Mouse (Mus musculus): ENCODE measurements at regions not wholly inside any gene's neighbourhood (a gene's known extent, or its start where the extent isn't known, plus 50 kb on each side); places are given as distances from the start of the nearest gene placed in this dataset.
"Not testable (repeated sequence)": the region's sequence is repeated elsewhere in the genome, so short reads cannot be mapped to it uniquely, and the experiment has no call there.

GRCm38 (mm10) chr10:8130057-8130456, 174.0 kb upstream of the Tab2 start:
- Histone ChIP-seq H3K9me3 (ENCODE audit: low read length) (no peaks in the 10 kb centered on the region), H3K27me3 (replicated peaks; ENCODE audit: insufficient read depth, low read length) (no peaks in the 10 kb centered on the region), H3K36me3 (ENCODE audit: insufficient read depth, low read length) (no peaks in the 10 kb centered on the region), H3K9ac (replicated peaks; ENCODE audit: low read depth) (no peak overlapping the region), H3K4me3 (ENCODE audit: low read depth, low read length) (no peak overlapping the region), H3K4me2 (replicated peaks; ENCODE audit: low read depth, low read length) (peak overlapping the region; percentile 35; the same call in 1 of the 2 replicates), H3K27ac (ENCODE audit: low read length) (no peak overlapping the region), H3K4me1 (ENCODE audit: insufficient read depth, low read depth, low read length) (no peaks in the 10 kb centered on the region; the same call in 1 of the 2 replicates)
- ATAC-seq, result no peak
- TF ChIP-seq EP300 (IDR thresholded peaks at IDR 0.05), result no peak
- no peak for TF ChIP-seq CTCF (IDR thresholded peaks at IDR 0.05)
- DNase-seq (ENCODE audit: low spot score), result no peak
- WGBS, result 34% methylated on average over 8 of the region's 8 CpGs

GRCm38 (mm10) chr10:8124124-8124523, 168.1 kb upstream of the Tab2 start:
- H3K27ac ChIP-seq (ENCODE audit: low read length), result no peak overlapping the region
- H3K9ac ChIP-seq (replicated peaks; ENCODE audit: low read depth), result no peak overlapping the region
- no peak overlapping the region for H3K4me2 ChIP-seq (replicated peaks; ENCODE audit: low read depth, low read length)
- no peaks in the 10 kb centered on the region for H3K36me3 ChIP-seq (ENCODE audit: insufficient read depth, low read length)
- TF ChIP-seq EP300 (IDR thresholded peaks at IDR 0.05), result no peak
- TF ChIP-seq CTCF (IDR thresholded peaks at IDR 0.05), result no peak
- no peak for ATAC-seq
- H3K4me1 ChIP-seq (ENCODE audit: insufficient read depth, low read depth, low read length), result 0 out of 2 replicates have a peak, but pooled peaks cover 2% of the 10 kb centered on the region
- no peaks in the 10 kb centered on the region for H3K27me3 ChIP-seq (replicated peaks; ENCODE audit: insufficient read depth, low read length)
- no peak overlapping the region for H3K4me3 ChIP-seq (ENCODE audit: low read depth, low read length)
- no peak for DNase-seq (ENCODE audit: low spot score)
- 90% methylated on average over 1 of the region's 1 CpGs for WGBS
- no peaks in the 10 kb centered on the region for H3K9me3 ChIP-seq (ENCODE audit: low read length)

GRCm38 (mm10) chr10:8121895-8122294, 165.9 kb upstream of the Tab2 start:
- Histone ChIP-seq H3K4me2 (replicated peaks; ENCODE audit: low read depth, low read length) (no peak overlapping the region), H3K9me3 (ENCODE audit: low read length) (no peaks in the 10 kb centered on the region), H3K4me1 (ENCODE audit: insufficient read depth, low read depth, low read length) (0 out of 2 replicates have a peak, but pooled peaks cover 2% of the 10 kb centered on the region), H3K27ac (ENCODE audit: low read length) (no peak overlapping the region), H3K27me3 (replicated peaks; ENCODE audit: insufficient read depth, low read length) (no peaks in the 10 kb centered on the region), H3K4me3 (ENCODE audit: low read depth, low read length) (no peak overlapping the region), H3K9ac (replicated peaks; ENCODE audit: low read depth) (no peak overlapping the region), H3K36me3 (ENCODE audit: insufficient read depth, low read length) (no peaks in the 10 kb centered on the region)
- TF ChIP-seq EP300 (IDR thresholded peaks at IDR 0.05) (no peak), CTCF (IDR thresholded peaks at IDR 0.05) (no peak)
- DNase-seq (ENCODE audit: low spot score) (no peak), ATAC-seq (no peak)
- 35% methylated on average over 4 of the region's 4 CpGs for WGBS

DNA sequence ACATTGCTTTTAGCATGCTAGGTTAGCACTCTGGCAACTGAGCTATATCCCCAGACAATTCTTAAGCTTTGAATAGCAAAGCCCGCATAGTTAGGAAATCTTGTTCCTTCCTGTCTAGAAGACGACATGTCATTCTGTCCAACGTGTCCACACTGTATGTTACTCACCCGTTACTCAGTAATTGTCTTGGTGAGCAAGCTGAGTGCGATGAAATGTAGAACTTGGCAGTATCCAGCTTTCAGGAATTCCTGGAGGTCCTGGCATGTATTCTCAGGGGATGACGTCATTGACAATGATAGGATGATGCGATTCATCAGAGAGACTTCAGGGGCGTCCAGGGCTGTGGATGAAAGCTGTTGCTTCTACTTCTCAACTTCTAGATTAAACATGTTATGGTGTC, 160.8 kb upstream of the Tab2 start:
- TF ChIP-seq CTCF (IDR thresholded peaks at IDR 0.05), result no peak
- no peak for TF ChIP-seq EP300 (IDR thresholded peaks at IDR 0.05)
- Histone ChIP-seq H3K27me3 (replicated peaks; ENCODE audit: insufficient read depth, low read length) (no peaks in the 10 kb centered on the region), H3K4me2 (replicated peaks; ENCODE audit: low read depth, low read length) (no peak overlapping the region), H3K4me3 (ENCODE audit: low read depth, low read length) (no peak overlapping the region), H3K4me1 (ENCODE audit: insufficient read depth, low read depth, low read length) (0 out of 2 replicates have a peak, but pooled peaks cover under 1% of the 10 kb centered on the region), H3K9me3 (ENCODE audit: low read length) (no peaks in the 10 kb centered on the region), H3K9ac (replicated peaks; ENCODE audit: low read depth) (no peak overlapping the region), H3K36me3 (ENCODE audit: insufficient read depth, low read length) (no peaks in the 10 kb centered on the region), H3K27ac (ENCODE audit: low read length) (no peak overlapping the region)
- DNase-seq (ENCODE audit: low spot score), result peak; percentile 25
- peak; percentile 26; the same call in 1 of the 2 replicates for ATAC-seq
- WGBS, result 48% methylated on average over 8 of the region's 8 CpGs

DNA sequence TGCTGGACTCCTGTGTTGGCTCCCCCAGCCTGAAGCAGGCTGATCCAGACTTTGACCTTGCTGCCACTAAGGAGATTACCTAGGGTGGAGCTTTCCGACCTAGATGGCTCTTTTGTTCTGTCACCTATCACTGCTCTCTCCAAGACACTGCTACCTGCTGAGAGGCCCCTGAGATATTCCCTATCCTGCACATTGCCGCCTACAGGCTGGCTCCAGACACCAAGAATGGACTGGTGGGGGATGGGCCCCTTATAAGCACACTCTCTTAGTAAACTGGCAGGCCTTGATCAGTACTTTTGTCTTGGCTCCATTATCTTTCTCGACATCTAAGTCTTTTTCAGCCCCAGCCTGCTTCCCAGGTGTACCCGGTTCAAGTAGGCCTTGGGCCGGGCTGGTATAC, 158.9 kb upstream of the Tab2 start:
- not testable (repeated sequence) for H3K36me3 ChIP-seq (ENCODE audit: insufficient read depth, low read length); H3K9me3 ChIP-seq (ENCODE audit: low read length); H3K4me1 ChIP-seq (ENCODE audit: insufficient read depth, low read depth, low read length); H3K27ac ChIP-seq (ENCODE audit: low read length); H3K4me2 ChIP-seq (replicated peaks; ENCODE audit: low read depth, low read length); H3K4me3 ChIP-seq (ENCODE audit: low read depth, low read length); H3K9ac ChIP-seq (replicated peaks; ENCODE audit: low read depth); H3K27me3 ChIP-seq (replicated peaks; ENCODE audit: insufficient read depth, low read length); DNase-seq (ENCODE audit: low spot score); ATAC-seq
- WGBS, result 72% methylated on average over 5 of the region's 5 CpGs

GRCm38 (mm10) chr10:8114530-8114929, 158.5 kb upstream of the Tab2 start:
- Histone ChIP-seq H3K27ac (ENCODE audit: low read length) (no peak overlapping the region), H3K4me1 (ENCODE audit: insufficient read depth, low read depth, low read length) (no peaks in the 10 kb centered on the region), H3K4me3 (ENCODE audit: low read depth, low read length) (no peak overlapping the region), H3K27me3 (replicated peaks; ENCODE audit: insufficient read depth, low read length) (no peaks in the 10 kb centered on the region), H3K4me2 (replicated peaks; ENCODE audit: low read depth, low read length) (no peak overlapping the region), H3K9me3 (ENCODE audit: low read length) (no peaks in the 10 kb centered on the region), H3K9ac (replicated peaks; ENCODE audit: low read depth) (no peak overlapping the region), H3K36me3 (ENCODE audit: insufficient read depth, low read length) (no peaks in the 10 kb centered on the region)
- TF ChIP-seq EP300 (IDR thresholded peaks at IDR 0.05), result no peak
- TF ChIP-seq CTCF (IDR thresholded peaks at IDR 0.05), result no peak
- DNase-seq (ENCODE audit: low spot score) (no peak), ATAC-seq (no peak)
- WGBS, result 65% methylated on average over 3 of the region's 3 CpGs

DNA sequence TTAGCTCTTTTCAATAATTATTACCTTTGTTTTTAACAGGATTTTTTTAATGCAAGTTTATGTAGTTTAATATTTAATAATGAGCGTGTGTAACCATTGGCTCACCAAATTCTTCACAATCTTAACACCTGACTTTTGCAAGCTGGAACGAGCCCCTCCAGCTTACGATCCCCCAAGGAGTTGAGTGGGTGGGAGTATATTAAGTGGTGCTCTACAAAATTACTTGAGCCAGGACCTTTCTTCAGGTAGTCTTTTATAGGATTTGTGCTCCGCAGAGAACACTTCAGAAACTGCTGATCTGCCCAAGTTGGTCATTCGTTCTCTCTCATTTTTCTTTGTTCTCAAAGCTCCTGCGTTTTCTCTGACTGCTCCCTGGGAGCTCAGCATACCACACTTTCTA, 144.5 kb upstream of the Tab2 start:
- WGBS, result 67% methylated on average over 6 of the region's 6 CpGs
- H3K9me3 ChIP-seq (ENCODE audit: low read length), result no peaks in the 10 kb centered on the region
- H3K4me1 ChIP-seq (ENCODE audit: insufficient read depth, low read depth, low read length), result no peaks in the 10 kb centered on the region
- no peak for TF ChIP-seq CTCF (IDR thresholded peaks at IDR 0.05)
- H3K27me3 ChIP-seq (replicated peaks; ENCODE audit: insufficient read depth, low read length), result no peaks in the 10 kb centered on the region
- H3K9ac ChIP-seq (replicated peaks; ENCODE audit: low read depth), result no peak overlapping the region
- H3K27ac ChIP-seq (ENCODE audit: low read length), result no peak overlapping the region
- DNase-seq (ENCODE audit: low spot score), result no peak
- no peak overlapping the region for H3K4me3 ChIP-seq (ENCODE audit: low read depth, low read length)
- no peaks in the 10 kb centered on the region for H3K36me3 ChIP-seq (ENCODE audit: insufficient read depth, low read length)
- H3K4me2 ChIP-seq (replicated peaks; ENCODE audit: low read depth, low read length), result no peak overlapping the region
- ATAC-seq, result no peak

Measured in lung, postnatal 0 days (tissue).